Comparison of ENCODE assay signal across 9 mouse cellular contexts in the genomic region with DNA sequence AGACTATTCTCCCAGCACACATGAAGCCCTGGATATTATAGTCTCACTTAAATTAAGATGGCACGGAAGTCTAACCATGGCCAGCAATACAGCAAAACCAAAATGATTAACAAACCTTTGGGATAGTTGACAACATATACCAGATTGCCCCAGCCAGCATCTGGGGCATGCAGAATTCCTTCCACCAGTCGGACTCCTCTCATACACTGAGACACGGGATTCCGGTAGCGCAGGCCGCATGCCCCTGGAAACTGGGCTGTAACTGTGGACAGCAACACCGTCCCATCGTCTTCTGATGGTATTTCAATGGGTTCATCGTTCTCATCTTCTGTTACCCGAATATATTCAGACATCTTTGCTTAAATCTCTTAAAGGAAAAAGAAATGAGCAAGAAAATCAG. TPM values are rescaled to one million over a fixed set of nuclear protein-coding genes. Genes with fewer than 3 reads are reported as not detected.
DNase-seq lines count a peak whose midpoint lies in the region; ATAC-seq and TF ChIP-seq lines count a peak whose summit lies in the region.
"Had no signal": no experiment of that assay in that cellular context is flagged by ENCODE, and none has a peak within 500 bp of the region (broad histone marks: within the 10 kb centered on the region; RNA-seq: fewer than 3 reads in every experiment).

No protein-coding gene starts in this region.

- WGBS in lung, embryonic 15.5 days = 71% methylated on average over 10 of the region's 10 CpGs
- WGBS in forebrain, embryonic 11.5 days = 88% methylated on average over 10 of the region's 10 CpGs
- WGBS in limb, embryonic 14.5 days = 88% methylated on average over 10 of the region's 10 CpGs
- WGBS in stomach, embryonic 15.5 days = 78% methylated on average over 10 of the region's 10 CpGs

- TF ChIP-seq POLR2A in limb, embryonic 14.5 days (IDR thresholded peaks at IDR 0.05; ENCODE audit: borderline replicate concordance, extremely low read depth, insufficient read depth, insufficient read length) = no peak

- ATAC-seq in lung, embryonic 15.5 days (ENCODE audit: borderline replicate concordance, extremely low read depth, low FRiP score, low TSS enrichment) = no peak
- ATAC-seq in forebrain, embryonic 11.5 days (replicated peaks; ENCODE audit: low FRiP score) = no peak
- ATAC-seq in limb, embryonic 14.5 days (ENCODE audit: low FRiP score, low read depth) = no peak
- no peak for ATAC-seq in stomach, embryonic 15.5 days (ENCODE audit: insufficient read depth, low FRiP score, low read depth)

- H3K4me2 ChIP-seq in lung, embryonic 15.5 days = peak overlapping the region; percentile 80
- H3K4me2 ChIP-seq in forebrain, embryonic 11.5 days (ENCODE audit: low read depth, low read length, severe bottlenecking) = no peak overlapping the region; the same call in 1 of the 2 replicates
- peak overlapping the region; percentile 88 for H3K4me2 ChIP-seq in limb, embryonic 14.5 days (replicated peaks; ENCODE audit: low read depth, low read length, severe bottlenecking)
- peak overlapping the region; percentile 63 for H3K4me2 ChIP-seq in stomach, embryonic 15.5 days

- H3K27ac ChIP-seq in lung, embryonic 15.5 days = no peak overlapping the region
- no peak overlapping the region for H3K27ac ChIP-seq in forebrain, embryonic 11.5 days (ENCODE audit: low read depth, low read length)
- H3K27ac ChIP-seq in limb, embryonic 14.5 days (replicated peaks; ENCODE audit: low read depth, low read length) = no peak overlapping the region
- no peak overlapping the region for H3K27ac ChIP-seq in stomach, embryonic 15.5 days

- H3K4me3 ChIP-seq in lung, embryonic 15.5 days = peak overlapping the region; percentile 77
- peak overlapping the region; percentile 97 for H3K4me3 ChIP-seq in forebrain, embryonic 11.5 days (ENCODE audit: low read depth, low read length)
- H3K4me3 ChIP-seq in limb, embryonic 14.5 days (replicated peaks; ENCODE audit: low read length) = peak overlapping the region; percentile 100
- peak overlapping the region; percentile 72; the same call in 1 of the 2 replicates for H3K4me3 ChIP-seq in stomach, embryonic 15.5 days (replicated peaks)

- no peaks in the 10 kb centered on the region for H3K9me3 ChIP-seq in lung, embryonic 15.5 days
- no peaks in the 10 kb centered on the region for H3K9me3 ChIP-seq in forebrain, embryonic 11.5 days (ENCODE audit: control insufficient read depth, low read length)
- H3K9me3 ChIP-seq in limb, embryonic 14.5 days (ENCODE audit: control insufficient read depth, low read length) = no peaks in the 10 kb centered on the region
- H3K9me3 ChIP-seq in stomach, embryonic 15.5 days = no peaks in the 10 kb centered on the region

- H3K4me1 ChIP-seq in lung, embryonic 15.5 days = peaks cover 38% of the 10 kb centered on the region
- H3K4me1 ChIP-seq in forebrain, embryonic 11.5 days (replicated peaks; ENCODE audit: control insufficient read depth, insufficient read depth, low read length) = no peaks in the 10 kb centered on the region; the same call in 1 of the 2 replicates
- peaks cover 13% of the 10 kb centered on the region for H3K4me1 ChIP-seq in limb, embryonic 14.5 days (ENCODE audit: control insufficient read depth, insufficient read depth, low read length)
- H3K4me1 ChIP-seq in stomach, embryonic 15.5 days = peaks cover 18% of the 10 kb centered on the region

- H3K36me3 ChIP-seq in lung, embryonic 15.5 days = peaks cover 48% of the 10 kb centered on the region
- peaks cover 26% of the 10 kb centered on the region for H3K36me3 ChIP-seq in forebrain, embryonic 11.5 days (ENCODE audit: control insufficient read depth, insufficient read depth, low read length)
- H3K36me3 ChIP-seq in limb, embryonic 14.5 days (ENCODE audit: control insufficient read depth, insufficient read depth, low read length) = peaks cover 51% of the 10 kb centered on the region
- H3K36me3 ChIP-seq in stomach, embryonic 15.5 days = peaks cover 36% of the 10 kb centered on the region

- peak overlapping the region; percentile 95 for H3K9ac ChIP-seq in lung, embryonic 15.5 days
- H3K9ac ChIP-seq in forebrain, embryonic 11.5 days (ENCODE audit: low read length) = no peak overlapping the region
- peak overlapping the region; percentile 28; the same call in 1 of the 2 replicates for H3K9ac ChIP-seq in limb, embryonic 14.5 days (ENCODE audit: low read depth, low read length, severe bottlenecking)
- no peak overlapping the region for H3K9ac ChIP-seq in stomach, embryonic 15.5 days

- DNase-seq in lung, postnatal 4 days = no peak
- no peak for DNase-seq in forebrain, embryonic 11.5 days (ENCODE audit: low spot score)
- no peak for DNase-seq in limb, embryonic 14.5 days (ENCODE audit: low spot score)
- DNase-seq in cerebellum, postnatal 36 days = no peak
- DNase-seq in kidney, postnatal 14 days = no peak
- DNase-seq: adrenal gland, adult 8-10 months had no signal

- H3K27me3 ChIP-seq in lung, embryonic 15.5 days = no peaks in the 10 kb centered on the region
- no peaks in the 10 kb centered on the region for H3K27me3 ChIP-seq in forebrain, embryonic 11.5 days (ENCODE audit: control insufficient read depth, insufficient read depth, low read length)
- no peaks in the 10 kb centered on the region for H3K27me3 ChIP-seq in limb, embryonic 14.5 days (ENCODE audit: control insufficient read depth, insufficient read depth, low read length)
- no peaks in the 10 kb centered on the region for H3K27me3 ChIP-seq in stomach, embryonic 15.5 days (replicated peaks)

RNA-seq across cellular contexts. Expression of gene Tardbp, which starts 1.8 kb away (rescaled TPM):
- 386 and 392 TPM in 2 replicates for polyA plus RNA-seq in lung, embryonic 15.5 days (2015; fragmentation: Nextera tagmentation; extraction: Ambion mirVana)
- 225 and 238 TPM in 2 replicates for polyA plus RNA-seq in forebrain, embryonic 11.5 days (2014; fragmentation: Nextera tagmentation; extraction: Ambion mirVana)
- polyA plus RNA-seq in limb, embryonic 14.5 days (2012; rRNA removed) = 674 and 680 TPM in 2 replicates
- polyA plus RNA-seq in limb, embryonic 14.5 days (2014; fragmentation: Nextera tagmentation; extraction: Ambion mirVana) = 148 and 170 TPM in 2 replicates
- 306 and 317 TPM in 2 replicates for polyA plus RNA-seq in stomach, embryonic 15.5 days (2015; fragmentation: Nextera tagmentation; extraction: Ambion mirVana)

RNA-seq across cellular contexts. Expression of gene Gm572, which starts 18.1 kb away (rescaled TPM):
- polyA plus RNA-seq in lung, embryonic 15.5 days (2015; fragmentation: Nextera tagmentation; extraction: Ambion mirVana) = not detected in 2 replicates
- not detected in 2 replicates for polyA plus RNA-seq in forebrain, embryonic 11.5 days (2014; fragmentation: Nextera tagmentation; extraction: Ambion mirVana)
- 0.11 and 0.24 TPM in 2 replicates for polyA plus RNA-seq in limb, embryonic 14.5 days (2012; rRNA removed)
- polyA plus RNA-seq in limb, embryonic 14.5 days (2014; fragmentation: Nextera tagmentation; extraction: Ambion mirVana) = not detected in 2 replicates
- polyA plus RNA-seq in stomach, embryonic 15.5 days (2015; fragmentation: Nextera tagmentation; extraction: Ambion mirVana) = 0.09 TPM in 2 replicates
- polyA plus RNA-seq: gonadal fat pad, adult 2 months had no signal

RNA-seq across cellular contexts. Expression of gene Masp2, which starts 22.7 kb away (rescaled TPM):
- polyA plus RNA-seq in lung, embryonic 15.5 days (2015; fragmentation: Nextera tagmentation; extraction: Ambion mirVana) = 0.21 and 0.65 TPM in 2 replicates
- polyA plus RNA-seq in forebrain, embryonic 11.5 days (2014; fragmentation: Nextera tagmentation; extraction: Ambion mirVana) = 0.36 TPM in 1 of 2 replicates, not detected in the other
- 1.5 and 2.0 TPM in 2 replicates for polyA plus RNA-seq in limb, embryonic 14.5 days (2012; rRNA removed)
- polyA plus RNA-seq in limb, embryonic 14.5 days (2014; fragmentation: Nextera tagmentation; extraction: Ambion mirVana) = 0.68 TPM in 1 of 2 replicates, not detected in the other
- polyA plus RNA-seq in stomach, embryonic 15.5 days (2015; fragmentation: Nextera tagmentation; extraction: Ambion mirVana) = 1.5 and 4.4 TPM in 2 replicates

RNA-seq across cellular contexts. Expression of gene Srm, which starts 33.7 kb away (rescaled TPM):
- 183 and 192 TPM in 2 replicates for polyA plus RNA-seq in lung, embryonic 15.5 days (2015; fragmentation: Nextera tagmentation; extraction: Ambion mirVana)
- polyA plus RNA-seq in forebrain, embryonic 11.5 days (2014; fragmentation: Nextera tagmentation; extraction: Ambion mirVana) = 206 and 222 TPM in 2 replicates
- polyA plus RNA-seq in limb, embryonic 14.5 days (2012; rRNA removed) = 188 and 215 TPM in 2 replicates
- 273 and 284 TPM in 2 replicates for polyA plus RNA-seq in limb, embryonic 14.5 days (2014; fragmentation: Nextera tagmentation; extraction: Ambion mirVana)
- polyA plus RNA-seq in stomach, embryonic 15.5 days (2015; fragmentation: Nextera tagmentation; extraction: Ambion mirVana) = 222 and 230 TPM in 2 replicates

Comparison
In these comparisons a context has a peak if more than half of its experiments do, and no peak if none do; other contexts are left out.
1. H3K9ac ChIP-seq: peak in lung, embryonic 15.5 days (single experiment) and limb, embryonic 14.5 days (single experiment); none in forebrain, embryonic 11.5 days (single experiment) and stomach, embryonic 15.5 days (single experiment).
2. Peak in every context shown above with its lines, with median percentiles within 50 percentile points of each other: H3K4me3 ChIP-seq.